Mouse (Mus musculus): Measurements from ENCODE around the gene Gdap2. TPM values are rescaled to one million over a fixed set of nuclear protein-coding genes. Genes with fewer than 3 reads are reported as not detected.

Gene Gdap2
- total and polyA plus RNA-seq, 2 experiments = 21.9 to 24.2 TPM

- Histone ChIP-seq H3K4me1 (ENCODE audit: control insufficient read depth, insufficient read depth, low read length) (no peaks in the 10 kb centered on the region), H3K36me3 (ENCODE audit: control insufficient read depth, insufficient read depth, low read length) (no peaks in the 10 kb centered on the region), H3K27ac (replicated peaks; ENCODE audit: insufficient read depth, low read depth, low read length) (no peak overlapping the region), H3K79me2 (ENCODE audit: control insufficient read depth, insufficient read depth, low read length) (no peaks in the 10 kb centered on the region), H3K9ac (ENCODE audit: low read depth, low read length) (no peak overlapping the region), H3K4me3 (ENCODE audit: insufficient read depth, low read depth, low read length) (no peak overlapping the region), H3K27me3 (ENCODE audit: control insufficient read depth, insufficient read depth, low read length) (0 out of 2 replicates have a peak, but pooled peaks cover 3% of the 10 kb centered on the region)
- no peak for DNase-seq (ENCODE audit: extremely low read depth, low read depth, low spot score)
- TF ChIP-seq POLR2A (IDR thresholded peaks at IDR 0.05; ENCODE audit: extremely low read depth, insufficient read depth, low read length) (no peak), CTCF (IDR thresholded peaks at IDR 0.05; ENCODE audit: low read depth, low read length) (no peak)
- WGBS = 41% methylated on average over 1 of the region's 1 CpGs
Measured at GRCm38 (mm10) chr3:100227509-100227908, 65.3 kb downstream of the Gdap2 start.

- Histone ChIP-seq H3K27me3 (ENCODE audit: control insufficient read depth, insufficient read depth, low read length) (no peaks in the 10 kb centered on the region), H3K27ac (replicated peaks; ENCODE audit: insufficient read depth, low read depth, low read length) (no peak overlapping the region), H3K4me1 (ENCODE audit: control insufficient read depth, insufficient read depth, low read length) (no peaks in the 10 kb centered on the region), H3K4me3 (ENCODE audit: insufficient read depth, low read depth, low read length) (no peak overlapping the region), H3K79me2 (ENCODE audit: control insufficient read depth, insufficient read depth, low read length) (no peaks in the 10 kb centered on the region), H3K36me3 (ENCODE audit: control insufficient read depth, insufficient read depth, low read length) (no peaks in the 10 kb centered on the region), H3K9ac (ENCODE audit: low read depth, low read length) (no peak overlapping the region)
- 87% methylated on average over 3 of the region's 3 CpGs for WGBS
- no peak for DNase-seq (ENCODE audit: extremely low read depth, low read depth, low spot score)
- TF ChIP-seq POLR2A (IDR thresholded peaks at IDR 0.05; ENCODE audit: extremely low read depth, insufficient read depth, low read length) = no peak
Measured at GRCm38 (mm10) chr3:100228981-100229380, 66.8 kb downstream of the Gdap2 start.

- Histone ChIP-seq H3K9ac (ENCODE audit: low read depth, low read length) (no peak overlapping the region), H3K27me3 (ENCODE audit: control insufficient read depth, insufficient read depth, low read length) (peaks cover 2% of the 10 kb centered on the region; the same call in 1 of the 2 replicates), H3K27ac (replicated peaks; ENCODE audit: insufficient read depth, low read depth, low read length) (no peak overlapping the region), H3K79me2 (ENCODE audit: control insufficient read depth, insufficient read depth, low read length) (no peaks in the 10 kb centered on the region), H3K36me3 (ENCODE audit: control insufficient read depth, insufficient read depth, low read length) (no peaks in the 10 kb centered on the region), H3K4me1 (ENCODE audit: control insufficient read depth, insufficient read depth, low read length) (no peaks in the 10 kb centered on the region), H3K4me3 (ENCODE audit: insufficient read depth, low read depth, low read length) (no peak overlapping the region)
- no peak for TF ChIP-seq CTCF (IDR thresholded peaks at IDR 0.05; ENCODE audit: low read depth, low read length)
- TF ChIP-seq POLR2A (IDR thresholded peaks at IDR 0.05; ENCODE audit: extremely low read depth, insufficient read depth, low read length) = no peak
- no peak for DNase-seq (ENCODE audit: extremely low read depth, low read depth, low spot score)
Measured at GRCm38 (mm10) chr3:100236725-100237436, 74.7 kb downstream of the Gdap2 start.

GRCm38 (mm10) chr3:100242230-100242629 is 80.0 kb downstream of the Gdap2 start:
- no peaks in the 10 kb centered on the region for H3K4me1 ChIP-seq (ENCODE audit: control insufficient read depth, insufficient read depth, low read length)
- H3K27me3 ChIP-seq (ENCODE audit: control insufficient read depth, insufficient read depth, low read length) = no peaks in the 10 kb centered on the region
- 77% methylated on average over 4 of the region's 4 CpGs for WGBS
- H3K27ac ChIP-seq (replicated peaks; ENCODE audit: insufficient read depth, low read depth, low read length) = no peak overlapping the region
- H3K9ac ChIP-seq (ENCODE audit: low read depth, low read length) = no peak overlapping the region
- no peak for DNase-seq (ENCODE audit: extremely low read depth, low read depth, low spot score)
- TF ChIP-seq CTCF (IDR thresholded peaks at IDR 0.05; ENCODE audit: low read depth, low read length) (no peak), POLR2A (IDR thresholded peaks at IDR 0.05; ENCODE audit: extremely low read depth, insufficient read depth, low read length) (no peak)
- H3K4me3 ChIP-seq (ENCODE audit: insufficient read depth, low read depth, low read length) = no peak overlapping the region
- no peaks in the 10 kb centered on the region for H3K36me3 ChIP-seq (ENCODE audit: control insufficient read depth, insufficient read depth, low read length)
- H3K79me2 ChIP-seq (ENCODE audit: control insufficient read depth, insufficient read depth, low read length) = no peaks in the 10 kb centered on the region

- no peak for TF ChIP-seq CTCF (IDR thresholded peaks at IDR 0.05; ENCODE audit: low read depth, low read length)
- no peak for TF ChIP-seq POLR2A (IDR thresholded peaks at IDR 0.05; ENCODE audit: extremely low read depth, insufficient read depth, low read length)
- Histone ChIP-seq H3K27me3 (ENCODE audit: control insufficient read depth, insufficient read depth, low read length) (no peaks in the 10 kb centered on the region), H3K79me2 (ENCODE audit: control insufficient read depth, insufficient read depth, low read length) (no peaks in the 10 kb centered on the region), H3K9ac (ENCODE audit: low read depth, low read length) (no peak overlapping the region), H3K36me3 (ENCODE audit: control insufficient read depth, insufficient read depth, low read length) (no peaks in the 10 kb centered on the region), H3K4me3 (ENCODE audit: insufficient read depth, low read depth, low read length) (no peak overlapping the region), H3K4me1 (ENCODE audit: control insufficient read depth, insufficient read depth, low read length) (no peaks in the 10 kb centered on the region), H3K27ac (replicated peaks; ENCODE audit: insufficient read depth, low read depth, low read length) (no peak overlapping the region)
- 30% methylated on average over 4 of the region's 4 CpGs for WGBS
- DNase-seq (ENCODE audit: extremely low read depth, low read depth, low spot score) = peak; percentile 5
Measured at GRCm38 (mm10) chr3:100246286-100246825, 84.2 kb downstream of the Gdap2 start.

Other genes with a start within 250 kb of the Gdap2 start
- 10.4 and 12.4 TPM in 2 replicates for gene Wdr3, start within 50 bp of the Gdap2 start, total RNA-seq (2014; rRNA removed)
- 5.6 and 7.3 TPM in 2 replicates for gene Wdr3, start within 50 bp of the Gdap2 start, polyA plus RNA-seq (2012; rRNA removed)

Measured in liver, adult 2 months (tissue).